Mouse (Mus musculus): ENCODE measurements at regions not wholly inside any gene's neighbourhood (a gene's known extent, or its start where the extent isn't known, plus 50 kb on each side); places are given as distances from the start of the nearest gene placed in this dataset.
A peak's percentile ranks its signal among the peaks of the same experiment; 100 is the strongest.

- peak in 1 of 2 experiments; percentile 41 for DNase-seq (ENCODE audit: low spot score in 2 of 2)
Observed at GRCm38 (mm10) chr14:56313969-56314368, 50.9 kb upstream of the Atp12a start.

DNA sequence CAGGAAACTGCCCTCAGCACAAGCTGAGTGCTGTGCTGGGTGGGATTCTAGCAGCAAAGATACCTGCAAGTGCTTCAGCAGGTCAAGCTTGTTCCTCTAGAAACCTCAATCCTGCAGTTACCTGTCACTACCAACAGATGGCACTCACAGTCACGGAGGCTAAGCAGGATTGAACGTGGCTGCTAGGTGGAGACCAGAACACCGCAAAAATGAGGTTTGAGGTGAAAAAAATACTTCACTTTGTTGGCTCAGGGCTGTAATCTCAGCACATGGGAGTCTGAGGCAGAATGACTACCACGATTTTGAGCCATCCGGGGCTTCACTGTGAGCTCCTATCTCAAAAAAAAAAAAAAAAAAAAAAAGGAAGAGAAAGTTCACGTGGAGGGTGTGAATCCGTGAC, 50.4 kb upstream of the Atp12a start:
- peak; percentile 26 to 37 for DNase-seq (ENCODE audit: low spot score in 2 of 2)

Data from urinary bladder, postnatal 36 days (tissue).